Mouse (Mus musculus) urinary bladder, postnatal 36 days (tissue): Measurements from ENCODE around the gene Gm8165.
"Not testable (repeated sequence)": the region's sequence is repeated elsewhere in the genome, so short reads cannot be mapped to it uniquely, and the experiment has no call there.

Experiments used
- DNase-seq, 2 experiments: peaks; one replicate each; pipeline ENCODE4 v3.0.0; 2022; ENCODE audit warnings: low spot score in 2 of 2, mixed read lengths in 1 of 2

Gene Gm8165

DNA sequence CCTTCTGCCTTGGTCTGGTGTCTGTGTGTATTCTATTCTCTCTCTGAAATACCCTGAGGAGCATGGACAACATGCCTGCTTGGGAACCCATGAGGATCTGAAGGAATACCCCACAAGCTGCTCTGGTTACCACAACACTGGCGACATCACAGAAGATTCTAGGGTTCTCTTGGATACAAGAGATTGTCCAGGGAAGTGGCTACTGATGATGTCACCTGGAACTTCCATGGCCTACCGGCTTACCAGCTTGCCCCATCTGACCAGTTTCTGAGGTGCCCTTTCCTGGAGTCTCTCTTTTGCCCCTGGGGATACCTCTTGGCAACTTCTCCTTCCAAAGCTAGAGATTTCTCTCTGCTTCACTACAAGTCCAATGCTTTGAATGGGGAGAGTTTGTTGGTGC is at the start of gene Gm8165:
Gene Gm8165 (minus strand): TSS at position 101 of the 400 bp plus-strand sequence.
- not testable (repeated sequence) for DNase-seq

DNA sequence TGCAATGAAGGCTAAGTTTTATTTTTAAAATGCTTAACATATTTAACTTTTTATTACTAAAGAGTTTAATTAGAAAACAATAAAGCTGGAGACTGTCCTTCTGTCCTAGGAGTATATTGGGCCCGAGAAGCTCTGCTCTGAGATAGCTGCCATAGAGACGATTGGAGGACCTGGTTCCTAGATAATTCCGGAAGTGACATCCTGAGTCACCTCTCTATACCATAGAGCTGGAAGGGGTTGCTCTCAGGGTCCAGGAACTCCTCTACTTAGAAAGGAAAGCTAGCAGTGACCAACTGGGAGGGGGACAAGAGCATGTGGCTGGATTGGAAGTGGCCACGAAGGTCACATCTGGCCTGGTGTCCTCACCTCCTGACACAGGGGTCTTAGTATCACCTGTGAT is 20.6 kb upstream of the Gm8165 start, which contains the start of gene Gm7324:
Gene Gm7324 (plus strand): TSS at position 208 of the 400 bp plus-strand sequence.
- not testable (repeated sequence) for DNase-seq
